Mouse (Mus musculus) thymus, postnatal 10 days (tissue): ENCODE measurements at regions not wholly inside any gene's neighbourhood (a gene's known extent, or its start where the extent isn't known, plus 50 kb on each side); places are given as distances from the start of the nearest gene placed in this dataset.

Experiments used
- DNase-seq, 2 experiments: peaks; one replicate each; pipeline ENCODE4 v3.0.0; 2021; ENCODE audit warnings: low spot score in 2 of 2

GRCm38 (mm10) chr13:103470141-103470540 is 135.8 kb upstream of the Mast4 start:
- DNase-seq: no peak

GRCm38 (mm10) chr13:103460499-103460898 is 126.2 kb upstream of the Mast4 start:
- DNase-seq: no peak

DNA sequence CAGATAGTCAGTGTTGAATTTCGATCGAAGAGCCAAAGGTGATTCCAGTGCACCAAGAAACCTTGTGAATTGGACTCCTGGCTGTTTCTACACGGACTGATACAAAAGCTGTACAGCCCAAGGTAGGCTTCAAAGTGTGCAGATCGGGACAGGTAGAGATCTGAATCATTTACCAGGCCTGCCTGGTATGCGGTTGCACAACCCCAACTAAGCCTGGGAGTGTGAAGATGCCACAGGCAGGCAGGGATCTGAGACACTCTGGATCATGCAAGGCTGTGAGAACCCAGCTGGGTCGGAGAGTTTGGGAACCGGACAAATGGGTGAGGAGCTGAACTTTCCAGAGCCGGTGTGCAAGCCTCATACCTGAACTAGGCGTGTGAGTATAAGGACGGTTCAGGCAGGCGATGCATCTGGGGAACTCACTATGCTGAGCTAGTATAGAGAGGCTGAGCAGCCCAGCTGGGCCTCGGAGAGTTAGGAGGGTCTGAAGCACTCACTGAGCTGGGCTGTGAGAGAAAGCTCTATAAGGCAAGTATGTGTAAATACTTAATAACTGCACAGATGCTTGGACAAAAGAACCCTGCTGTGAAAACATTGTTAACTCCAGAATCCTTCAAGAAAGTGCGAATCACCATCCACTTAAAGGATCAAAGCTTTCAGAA is 125.3 kb upstream of the Mast4 start:
- no peak for DNase-seq

GRCm38 (mm10) chr13:103452837-103453236 is 118.5 kb upstream of the Mast4 start:
- no peak for DNase-seq

GRCm38 (mm10) chr13:103430589-103430988 is 96.3 kb upstream of the Mast4 start:
- DNase-seq: no peak

- no peak for DNase-seq
Measured at GRCm38 (mm10) chr13:103424011-103424410, 89.7 kb upstream of the Mast4 start.

- DNase-seq: no peak
Measured at GRCm38 (mm10) chr13:103423417-103423816, 89.1 kb upstream of the Mast4 start.

DNA sequence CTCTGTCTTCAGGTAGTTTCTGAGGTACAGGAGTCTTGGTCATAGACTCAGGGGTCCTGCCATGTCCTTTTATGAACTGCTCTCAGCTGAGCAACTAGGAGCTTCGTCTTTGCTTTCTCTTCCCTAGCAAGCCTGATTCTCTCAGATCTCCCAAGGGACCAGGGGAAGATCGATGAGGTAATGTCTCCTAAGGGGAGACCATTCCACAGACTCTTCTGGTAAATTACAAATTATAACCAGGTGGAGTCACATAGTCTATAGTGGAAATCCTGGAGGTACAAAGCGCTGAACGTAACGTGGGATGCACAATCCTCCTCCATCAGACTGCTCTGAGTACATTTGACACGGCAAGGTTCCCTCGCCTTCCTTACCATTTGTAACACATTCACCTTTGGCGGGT is 88.7 kb upstream of the Mast4 start:
- DNase-seq: no peak

DNA sequence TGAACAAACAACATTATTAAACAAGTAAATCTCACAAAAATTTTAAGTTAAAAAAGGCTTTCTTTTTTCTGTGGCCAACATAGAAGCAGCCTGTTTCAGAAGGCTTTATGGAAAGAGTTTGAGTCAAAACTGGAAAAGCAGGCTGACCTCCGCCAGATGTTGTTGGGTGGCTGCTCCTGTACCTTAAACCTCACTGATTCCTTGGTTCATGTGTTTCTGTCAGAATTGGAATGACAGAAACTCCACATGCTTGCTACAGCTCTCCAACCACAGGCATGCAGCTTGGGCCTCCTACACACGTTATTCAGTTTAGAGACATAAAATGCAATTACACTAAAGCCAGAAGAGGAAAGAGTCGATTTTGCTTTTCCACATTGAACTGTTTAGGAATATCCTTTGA is 84.8 kb upstream of the Mast4 start:
- no peak for DNase-seq

DNA sequence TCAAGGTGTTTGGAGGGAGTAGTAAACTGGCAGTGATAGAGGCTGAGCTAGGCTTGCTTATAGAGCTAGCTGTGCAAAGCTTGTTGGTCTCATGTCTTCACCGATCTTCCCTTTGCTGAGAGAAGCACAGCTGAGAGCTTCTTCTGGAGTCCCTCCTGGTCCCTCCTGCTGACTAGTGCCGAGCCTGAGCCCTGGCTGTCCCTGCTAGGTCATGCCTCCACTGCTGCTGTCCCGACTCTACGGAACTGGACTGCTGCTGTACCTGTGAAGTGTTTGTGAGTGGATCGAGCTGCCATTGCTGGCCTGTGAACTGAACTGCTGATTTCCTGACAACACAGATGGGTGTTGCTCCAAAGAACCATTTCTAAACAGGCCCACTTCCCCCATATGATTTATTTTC is 83.0 kb upstream of the Mast4 start:
- no peak for DNase-seq

GRCm38 (mm10) chr13:103415335-103415734 is 81.0 kb upstream of the Mast4 start:
- no peak for DNase-seq

- DNase-seq: no peak
Measured at GRCm38 (mm10) chr13:103412566-103412965, 78.3 kb upstream of the Mast4 start.

- DNase-seq: no peak
Measured at GRCm38 (mm10) chr13:103409286-103409685, 75.0 kb upstream of the Mast4 start.

GRCm38 (mm10) chr13:103396526-103397020 is 62.3 kb upstream of the Mast4 start:
- no peak for DNase-seq

DNA sequence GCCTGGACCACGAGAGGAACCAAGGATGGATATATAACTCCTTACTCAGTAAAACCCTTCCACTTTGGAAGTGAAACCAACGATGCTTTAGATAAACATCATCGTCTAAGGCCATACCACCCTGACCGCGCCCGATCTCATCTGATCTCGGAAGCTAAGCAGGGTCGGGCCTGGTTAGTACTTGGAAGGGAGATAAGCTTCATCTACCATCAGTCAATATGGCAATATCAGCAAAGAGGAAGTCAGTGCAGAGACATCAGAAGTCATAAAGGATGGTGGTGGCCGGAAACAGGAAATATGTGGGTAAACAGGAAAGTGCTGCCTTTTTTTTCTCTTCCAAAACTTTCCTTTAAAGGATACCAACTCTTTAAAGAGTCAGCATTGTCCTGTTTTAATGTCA is 61.8 kb upstream of the Mast4 start:
- no peak for DNase-seq

DNA sequence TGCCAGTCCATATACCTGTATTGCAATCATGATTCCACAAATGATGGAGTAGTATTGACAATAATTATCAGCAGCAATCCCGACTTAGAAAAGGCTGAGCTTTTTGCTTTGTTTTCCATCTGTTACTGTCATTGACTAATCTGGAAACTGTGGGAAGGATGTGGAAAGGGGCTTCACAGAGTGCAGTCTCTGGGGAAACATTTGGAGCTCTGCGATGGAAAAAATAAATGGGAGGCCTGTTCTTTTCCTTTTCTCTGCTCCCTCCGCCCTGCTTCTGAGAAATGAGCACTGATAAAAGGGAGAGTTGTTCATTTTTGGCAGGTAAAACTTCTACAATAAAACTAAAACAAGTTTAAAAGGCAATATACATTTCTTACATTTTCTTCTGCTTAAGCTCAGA is 58.3 kb upstream of the Mast4 start:
- DNase-seq: no peak

DNA sequence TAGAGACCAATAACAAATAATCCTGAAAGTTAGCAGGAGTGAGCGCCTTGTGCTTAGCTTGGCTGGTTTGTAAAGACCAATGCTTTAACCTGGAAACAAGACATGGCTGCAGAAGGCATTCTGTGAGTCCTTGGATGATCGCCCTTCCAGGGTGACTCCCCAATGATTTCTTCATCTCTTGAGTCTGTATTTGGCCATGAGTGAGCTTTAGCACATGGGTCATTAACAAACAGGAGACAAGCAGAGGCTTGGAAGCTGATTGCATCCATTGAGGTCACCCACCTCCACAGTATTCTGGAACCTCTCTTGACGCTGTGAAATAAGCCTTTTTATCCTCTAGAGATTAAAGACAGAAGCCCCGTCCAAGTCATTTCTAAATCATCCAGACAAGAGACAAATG is 57.1 kb upstream of the Mast4 start:
- no peak for DNase-seq

DNA sequence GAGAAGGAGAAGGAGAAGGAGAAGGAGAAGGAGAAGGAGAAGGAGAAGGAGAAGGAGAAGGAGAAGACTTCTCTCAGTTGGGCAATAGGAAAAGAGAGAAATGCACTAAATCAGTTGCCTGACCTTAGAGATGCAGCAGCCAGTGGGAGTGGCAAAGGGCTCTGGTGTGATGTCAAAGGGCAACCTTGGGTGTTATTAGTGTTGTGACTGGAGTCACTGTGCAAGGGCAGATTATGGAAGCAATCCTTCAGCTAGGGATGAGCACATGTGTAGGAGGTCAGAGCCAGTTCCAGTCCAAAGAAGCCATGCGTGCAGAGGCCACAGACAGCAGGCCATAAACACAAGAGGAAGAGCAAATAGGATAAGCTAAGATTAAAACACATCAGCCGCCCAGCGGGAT is 56.7 kb upstream of the Mast4 start:
- DNase-seq: no peak

GRCm38 (mm10) chr13:103386948-103387347 is 52.7 kb upstream of the Mast4 start:
- no peak for DNase-seq
